Mouse (Mus musculus) neutrophil, adult 5-6 weeks (primary cell): Measurements from ENCODE around the gene Syne1. TPM values are rescaled to one million over a fixed set of nuclear protein-coding genes. Genes with fewer than 3 reads are reported as not detected.

Source experiments
- ATAC-seq: fragments of 151-379, 151-347 bp; 2 replicates; pipeline ENCODE4 v1.8.0; 2017; ENCODE audit warnings: mild to moderate bottlenecking, moderate TSS enrichment; ENCODE audit not compliant: insufficient number of reproducible peaks, poor library complexity, low FRiP score, severe bottlenecking; ENCODE audit errors: extremely low read depth
- total RNA-seq: library from RNA; stranded (forward); fragments of 200-1000 nt; gene quantifications from 2 replicates; pipeline ENCODE4 v1.2.3, GENCODE M21; 2017

Gene Syne1
- total RNA-seq, 1 experiment from 2014 or later = 71.5 TPM

DNA sequence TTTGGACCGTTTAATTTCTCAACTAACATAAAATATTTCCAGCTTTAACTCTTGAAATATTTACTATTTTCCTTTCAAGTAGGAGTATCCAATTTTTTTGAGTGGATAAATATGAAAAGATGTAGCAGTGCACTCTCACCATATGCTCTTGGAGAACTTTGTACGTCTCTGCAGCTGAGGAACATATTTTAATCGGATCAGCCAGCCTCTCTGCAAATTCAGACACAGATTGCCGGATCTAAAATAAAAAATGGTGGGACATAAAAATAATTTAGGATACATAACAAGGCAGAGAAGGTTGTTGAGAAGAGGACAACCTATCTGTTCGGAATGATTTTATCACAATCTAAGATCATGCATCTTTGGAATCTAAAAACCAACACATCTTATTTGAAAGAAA, 218.5 kb downstream of the Syne1 start:
- ATAC-seq = no peak

DNA sequence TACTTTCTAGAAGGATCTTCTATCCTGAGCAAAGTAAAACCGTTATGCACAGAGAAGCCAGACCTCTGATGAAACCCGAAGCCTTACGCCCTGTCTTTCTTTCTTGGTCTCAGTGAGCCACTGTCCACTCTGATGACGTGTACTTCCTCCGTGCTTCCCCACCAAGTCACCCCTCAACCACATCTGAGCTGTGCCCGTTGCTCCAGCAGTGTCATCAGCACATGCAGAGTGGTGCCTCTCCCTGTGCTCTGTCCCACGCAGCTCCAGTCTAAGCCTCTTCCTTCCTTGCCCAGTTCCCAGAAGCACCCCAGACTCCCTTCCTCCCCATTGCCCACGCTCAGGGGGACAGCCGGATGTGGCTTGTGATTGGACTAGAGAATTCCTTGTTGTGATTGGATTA, 224.6 kb downstream of the Syne1 start:
- ATAC-seq = no peak

DNA sequence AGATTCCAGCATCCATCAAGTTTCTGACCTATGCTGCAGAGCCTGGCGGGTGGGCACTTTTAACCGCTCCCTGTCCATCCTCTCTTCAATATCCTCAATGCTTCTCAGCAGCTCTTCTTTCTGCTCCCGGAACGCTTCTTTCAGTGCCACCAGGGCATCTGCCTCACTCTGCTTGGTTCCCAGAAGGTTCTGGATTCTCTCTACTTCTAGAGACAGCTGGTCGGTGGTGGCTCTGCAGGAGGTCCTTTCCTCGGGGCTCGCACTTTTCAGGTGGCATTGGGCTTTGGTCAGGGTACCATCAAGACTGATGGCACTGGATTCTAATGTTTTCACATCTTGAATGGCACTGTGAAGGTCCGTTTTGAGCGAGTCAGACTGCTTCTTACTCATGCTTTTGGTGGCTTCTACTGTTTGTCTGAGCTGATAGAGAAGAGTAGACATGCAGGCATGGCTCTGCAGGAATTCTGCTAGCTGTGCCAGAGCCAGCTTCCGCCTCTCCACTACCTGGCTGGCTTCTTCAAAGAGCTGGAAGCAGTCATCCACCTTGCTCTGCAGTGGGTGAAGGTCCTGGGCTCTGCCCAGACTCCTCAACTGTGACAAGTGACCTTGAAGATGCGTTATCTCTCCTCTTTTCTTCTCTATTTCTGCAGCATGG, 227.4 kb downstream of the Syne1 start:
- no peak for ATAC-seq

DNA sequence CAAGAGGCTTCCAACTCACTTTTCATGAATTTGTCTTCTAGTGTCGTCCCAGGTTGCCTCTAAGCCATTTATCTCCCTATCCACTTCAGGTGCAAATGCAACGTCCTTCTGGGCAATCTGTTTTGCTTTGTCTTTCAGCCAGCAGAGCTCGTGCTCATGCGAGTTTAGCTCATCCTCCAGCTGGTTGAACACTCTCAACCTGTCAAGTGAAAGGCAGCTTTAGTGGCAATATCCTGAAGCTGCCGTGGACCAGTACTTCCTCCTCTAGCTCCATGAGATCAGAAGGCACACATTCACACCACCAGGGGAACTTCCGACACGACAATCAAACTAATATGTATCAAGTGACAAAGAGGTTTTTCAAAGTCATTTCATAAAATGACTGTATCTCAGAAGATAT, 228.7 kb downstream of the Syne1 start:
- no peak for ATAC-seq

DNA sequence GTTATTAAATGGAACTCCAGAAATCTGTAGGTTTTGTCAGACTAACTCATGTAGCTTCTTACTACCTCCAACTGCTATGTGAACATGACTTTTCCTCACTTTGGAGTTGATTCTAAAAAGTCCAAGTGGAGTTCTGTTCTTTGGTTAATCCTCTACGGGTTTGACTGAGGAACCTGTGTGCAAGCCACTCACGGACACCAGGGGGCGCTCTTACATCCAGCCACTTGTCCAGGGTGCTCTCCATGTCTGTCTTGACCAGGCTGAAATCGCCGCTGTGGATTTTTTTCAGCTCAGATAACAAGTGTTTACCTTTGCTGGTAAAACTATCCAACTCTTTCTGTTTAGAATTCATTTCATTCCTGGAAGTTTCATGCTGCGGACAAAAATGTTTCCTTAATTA, 233.7 kb downstream of the Syne1 start:
- ATAC-seq = no peak

DNA sequence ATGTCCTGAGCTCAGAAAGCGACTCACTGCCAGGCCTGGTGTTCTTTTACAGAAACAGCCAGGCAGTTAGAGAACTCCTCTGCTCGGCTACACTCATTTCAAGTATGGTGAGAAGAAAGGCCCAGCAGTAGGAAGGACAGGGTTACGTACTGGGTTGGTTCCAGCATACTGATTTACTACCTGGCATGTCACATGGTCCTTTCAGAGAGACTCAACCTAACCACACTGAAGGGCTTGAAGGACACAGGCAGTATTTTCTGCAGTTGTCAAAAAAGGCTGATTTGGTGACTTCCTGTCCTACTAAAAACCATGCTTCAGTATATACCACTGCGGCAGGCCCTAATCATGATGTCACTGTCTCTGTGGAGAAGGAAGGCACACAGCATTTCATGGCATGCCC, 238.8 kb downstream of the Syne1 start:
- ATAC-seq = no peak

DNA sequence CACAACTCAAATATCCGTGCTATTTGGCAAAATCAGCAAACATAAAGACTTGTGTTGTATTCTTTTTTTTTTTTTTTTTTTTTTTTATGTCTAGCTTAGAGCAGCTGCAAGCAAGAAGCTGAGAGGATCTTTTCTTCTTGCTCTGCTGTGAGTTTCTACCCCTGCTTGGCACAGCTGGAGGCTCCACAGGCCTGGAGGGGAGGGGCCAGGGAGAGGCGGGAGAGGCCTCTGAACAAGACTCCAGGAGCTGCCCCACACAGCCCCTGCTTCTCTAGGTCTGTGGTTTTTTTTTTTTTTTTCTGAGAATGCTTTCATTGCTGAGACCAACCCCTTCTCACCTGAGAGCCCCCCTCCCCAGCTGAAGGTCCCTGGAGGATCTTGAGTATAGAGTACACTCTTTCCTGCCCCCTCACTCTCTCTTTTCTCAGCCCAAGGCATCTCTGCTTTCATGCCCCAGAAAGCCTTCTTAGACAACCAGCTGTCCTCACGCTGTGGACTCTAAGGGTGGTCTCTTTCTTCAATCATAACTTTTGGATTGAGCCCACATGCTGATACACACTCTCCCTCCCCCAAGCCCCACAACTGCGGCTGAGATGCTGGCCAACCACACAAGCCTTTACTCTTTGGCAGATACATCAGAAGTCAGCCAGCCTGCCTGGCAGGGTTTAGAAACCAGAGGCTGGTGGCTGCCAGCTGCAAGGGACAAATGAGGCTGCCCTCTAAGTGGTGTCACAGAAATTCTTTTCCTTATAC, 241.1 kb downstream of the Syne1 start:
- ATAC-seq = no peak

DNA sequence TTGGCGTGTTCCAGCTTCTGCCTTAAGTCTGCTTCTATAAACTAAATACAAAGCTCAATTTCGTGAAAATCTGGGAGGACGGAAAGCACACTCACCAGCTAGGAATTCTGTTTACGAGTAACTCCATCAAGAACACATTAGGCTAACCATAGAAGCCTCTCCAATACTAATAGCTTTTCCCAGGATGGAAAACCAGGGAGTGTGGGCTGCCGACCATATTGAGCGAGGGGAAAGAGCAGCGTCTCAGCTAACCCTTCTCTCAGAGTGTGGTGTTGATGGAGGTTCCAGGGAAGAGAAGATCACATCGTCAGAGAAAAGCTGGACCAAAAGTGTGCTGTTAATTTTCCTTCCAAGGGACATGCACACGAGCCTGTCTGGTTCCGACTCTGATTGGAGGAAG, 241.9 kb downstream of the Syne1 start:
- ATAC-seq = no peak

DNA sequence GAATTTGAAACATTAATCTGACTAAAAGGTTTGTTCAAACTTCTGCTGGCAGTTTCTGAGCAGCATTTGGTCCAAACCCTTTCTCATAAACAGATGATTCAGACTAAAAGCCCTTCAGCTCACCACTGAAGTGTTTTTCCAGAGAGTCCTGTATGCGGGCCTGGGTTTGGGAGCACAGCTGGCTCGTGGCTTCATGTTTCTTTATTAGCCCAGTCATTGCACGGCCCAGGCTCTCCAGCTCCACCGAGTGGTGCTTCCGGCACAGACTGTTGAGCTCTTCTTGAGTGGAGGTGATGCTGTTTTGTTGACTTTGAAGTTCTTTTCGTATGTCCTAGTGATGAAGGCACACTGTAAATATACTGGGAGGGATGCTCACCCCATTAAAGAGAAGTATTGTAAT, 245.7 kb downstream of the Syne1 start:
- ATAC-seq = no peak

DNA sequence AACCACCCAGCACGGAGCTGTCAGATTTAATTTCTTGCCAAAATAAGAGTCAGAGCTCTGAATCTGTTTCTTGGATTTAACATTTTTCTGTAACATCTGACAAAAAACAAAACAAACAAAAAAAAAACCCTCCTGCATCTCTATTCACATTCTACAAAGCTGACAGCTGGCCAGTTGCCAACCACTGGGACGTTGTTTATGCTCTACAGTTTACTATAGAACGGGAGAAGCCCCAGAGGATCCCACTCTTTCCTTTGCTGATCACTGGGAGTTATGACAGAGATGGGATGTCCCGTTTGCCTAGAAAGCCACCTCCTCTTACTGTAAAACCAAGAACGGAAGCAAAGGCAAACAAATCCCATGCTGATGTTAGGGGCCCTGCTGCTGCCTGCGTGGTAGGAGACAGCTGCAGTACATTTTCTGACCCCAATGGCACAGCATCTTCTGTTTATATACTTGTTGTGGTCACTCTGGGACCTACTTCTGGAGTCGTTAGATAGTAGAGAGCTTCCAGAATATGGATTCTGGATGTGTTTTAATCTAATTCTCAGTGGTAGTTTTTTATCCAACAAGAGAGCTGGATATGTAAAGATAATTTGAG, 255.9 kb downstream of the Syne1 start:
- no peak for ATAC-seq

DNA sequence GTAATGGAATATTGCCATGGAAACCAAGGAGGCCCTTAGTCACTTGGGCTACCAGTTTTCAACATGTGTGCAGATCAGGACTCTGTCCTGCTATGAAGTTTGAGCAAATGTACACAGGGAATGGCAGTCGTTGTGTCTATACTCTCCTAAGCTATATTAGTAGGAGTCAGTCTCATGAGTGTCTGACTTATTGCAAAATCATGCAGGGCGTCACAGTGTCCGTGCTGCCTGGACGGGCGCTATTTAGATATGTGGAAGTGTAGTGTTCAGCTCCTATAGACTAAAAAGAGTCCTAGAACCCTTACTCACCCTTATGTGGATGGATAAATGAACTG, 261.7 kb downstream of the Syne1 start:
- no peak for ATAC-seq

DNA sequence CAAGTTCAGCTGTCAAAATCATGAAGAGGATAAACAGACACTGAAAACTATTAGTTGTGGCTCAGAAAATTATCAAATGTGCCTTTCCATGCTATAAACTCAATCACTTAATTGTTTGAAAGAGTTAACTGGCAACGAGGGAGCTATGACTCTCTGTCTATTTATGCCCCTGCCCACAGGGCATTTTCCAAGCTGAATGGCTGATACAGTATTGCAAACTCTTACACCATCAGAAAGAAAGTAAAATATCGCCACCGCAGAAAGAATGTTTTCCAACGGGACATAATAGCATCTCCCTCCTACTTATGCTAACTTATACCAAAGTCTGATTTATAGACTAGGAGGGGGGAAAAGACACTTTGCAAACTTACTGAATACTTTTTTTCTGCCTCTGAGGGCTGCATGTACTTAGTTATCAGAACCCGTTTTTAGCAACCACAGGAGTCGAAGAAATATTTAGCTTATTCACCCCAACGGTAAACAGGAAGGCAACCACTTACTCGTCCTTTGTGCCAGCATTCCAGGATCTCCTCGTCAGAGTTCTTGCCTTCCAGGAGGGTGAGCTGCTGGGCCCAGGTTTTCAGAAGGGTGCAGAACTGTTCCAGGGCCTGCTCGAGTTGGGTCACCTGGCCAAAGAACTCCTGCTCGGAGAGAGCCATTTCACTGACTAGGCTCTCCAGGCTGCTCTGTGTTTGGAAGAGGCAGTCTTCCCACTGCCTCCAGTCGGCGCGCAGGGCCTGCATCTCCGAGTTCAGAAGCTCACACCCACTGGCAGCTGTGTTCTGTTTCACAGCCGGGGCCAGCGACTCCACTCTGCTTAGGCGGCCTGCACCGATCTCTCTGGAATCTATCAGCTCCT, 262.3 kb downstream of the Syne1 start:
- ATAC-seq = no peak

DNA sequence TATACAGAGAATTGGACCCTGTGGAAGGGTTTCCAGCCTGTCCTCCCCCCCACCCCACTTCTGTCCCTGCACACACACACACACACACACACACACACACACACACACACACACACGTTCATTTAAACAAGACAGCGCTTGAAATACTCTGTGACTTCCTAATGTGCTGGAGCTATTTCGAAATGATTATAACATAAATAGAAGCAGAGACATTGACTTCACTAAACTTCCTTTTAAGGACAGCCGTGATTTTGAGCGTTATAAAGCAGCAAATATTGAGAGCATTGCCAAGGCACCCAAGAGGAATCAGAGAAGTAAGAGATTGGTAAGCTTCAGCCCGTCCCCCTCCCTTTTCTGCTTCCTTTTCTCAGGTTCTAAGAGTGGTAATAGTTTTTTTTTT, 263.0 kb downstream of the Syne1 start:
- no peak for ATAC-seq

DNA sequence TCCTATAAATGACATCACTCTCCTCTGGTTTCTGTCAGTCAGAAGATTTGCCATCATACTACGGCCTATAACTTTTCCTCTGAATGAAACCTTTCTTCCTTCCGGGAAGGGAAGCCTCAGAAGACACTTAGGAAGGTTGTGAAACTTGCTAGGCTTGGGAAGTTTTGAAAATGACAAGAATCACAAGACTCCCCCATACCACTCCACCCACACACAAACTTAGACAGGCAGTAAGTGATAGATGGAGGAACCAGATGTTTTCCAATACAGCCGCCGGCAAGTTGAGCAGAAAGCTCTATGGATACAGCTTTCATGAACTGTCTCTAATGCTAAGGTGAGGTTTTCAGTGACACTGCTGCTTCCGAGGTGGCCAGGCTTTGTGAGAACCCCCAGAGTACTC, 275.5 kb downstream of the Syne1 start:
- ATAC-seq = no peak

DNA sequence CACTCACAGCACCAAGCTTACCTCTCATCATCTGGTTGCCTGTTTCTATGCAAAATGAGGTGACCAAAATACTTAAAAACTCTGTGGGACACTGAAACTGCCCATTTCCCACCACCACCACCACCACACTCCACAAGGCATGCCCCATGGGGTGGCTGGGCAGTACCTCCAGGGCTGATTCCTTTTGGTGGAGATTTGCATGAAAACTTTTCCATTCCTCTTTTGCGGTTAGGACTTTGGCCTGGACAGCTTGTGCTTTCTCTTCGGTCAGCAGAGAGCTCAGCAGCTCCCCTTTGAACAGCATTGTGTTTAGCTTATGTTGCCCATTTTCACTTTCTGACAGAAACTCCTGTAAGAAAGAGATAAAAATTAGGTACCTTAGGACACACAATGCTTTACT, 280.6 kb downstream of the Syne1 start:
- ATAC-seq = no peak

DNA sequence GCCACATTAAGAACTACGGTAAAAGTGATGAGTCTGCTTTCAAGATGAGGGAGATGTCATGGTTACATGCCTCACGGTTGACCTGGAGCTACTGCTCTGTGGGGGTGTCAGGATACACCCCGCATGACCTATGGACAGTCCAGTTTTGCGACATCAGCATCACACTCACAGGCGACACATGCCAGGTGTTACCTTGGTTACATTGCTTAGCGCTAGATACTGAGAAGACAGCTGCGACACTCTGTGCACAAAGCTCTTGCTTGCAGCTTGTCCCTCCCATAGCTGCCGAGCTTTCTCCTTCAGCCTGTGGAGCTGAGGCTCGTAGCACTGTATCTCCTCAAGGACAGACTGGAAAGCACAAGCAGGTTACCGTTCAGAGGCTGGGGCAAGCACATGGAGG, 286.9 kb downstream of the Syne1 start:
- no peak for ATAC-seq

DNA sequence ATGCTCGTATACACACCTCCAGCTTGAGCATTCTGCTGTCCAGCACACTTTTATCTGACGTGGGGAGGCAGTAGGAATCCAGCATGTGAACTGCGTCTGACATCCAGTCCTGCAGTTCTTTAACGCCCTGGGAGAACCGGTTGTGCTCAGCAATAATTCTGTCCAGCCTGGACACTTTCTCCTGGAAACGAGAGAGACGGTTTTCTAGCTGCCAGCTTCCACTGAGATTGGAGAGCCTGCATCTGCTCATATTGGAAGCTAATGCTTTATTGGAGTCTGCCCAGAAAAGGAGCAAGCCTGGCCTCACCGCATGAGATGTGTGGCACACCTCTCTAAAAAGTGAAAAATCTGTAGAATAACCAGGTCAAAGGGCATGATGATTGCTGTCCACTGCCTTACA, 288.6 kb downstream of the Syne1 start:
- ATAC-seq = no peak

DNA sequence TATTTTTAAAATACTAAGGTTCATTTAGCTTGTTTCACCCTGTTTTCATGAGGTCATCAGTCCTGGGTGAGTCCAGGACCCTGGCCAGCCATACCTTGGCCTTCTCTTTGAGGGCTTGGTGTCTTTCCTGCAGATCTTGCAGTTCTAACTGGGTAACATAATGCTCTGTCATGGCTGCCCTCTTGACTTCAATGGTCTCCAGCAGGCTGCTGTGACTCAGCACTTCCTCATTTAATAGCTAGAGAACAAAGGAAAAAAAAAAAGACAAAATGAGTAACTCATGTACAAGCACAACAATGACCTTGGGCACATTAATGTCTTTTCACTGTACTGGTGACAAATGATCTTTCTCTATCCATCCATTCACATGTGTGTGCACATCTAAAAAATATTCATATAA, 294.6 kb downstream of the Syne1 start:
- ATAC-seq = no peak

DNA sequence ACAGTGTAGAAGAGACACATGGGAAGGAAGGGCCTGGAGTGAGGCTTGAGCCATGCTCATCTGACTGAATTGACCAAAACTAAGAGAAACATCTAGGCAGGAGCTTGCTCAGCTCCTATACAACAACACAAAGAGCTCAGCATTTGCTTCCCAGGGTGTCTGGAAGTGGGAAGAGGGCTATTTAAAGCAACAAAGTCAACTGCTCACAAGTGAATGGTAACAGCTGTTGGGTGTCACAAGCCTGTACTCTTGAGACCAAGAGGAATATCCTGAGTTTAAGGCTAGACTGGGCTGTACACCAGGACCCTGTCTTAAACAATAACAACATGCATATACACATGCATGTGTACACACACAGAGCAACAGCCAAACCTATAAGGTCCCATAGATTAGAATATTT, 297.5 kb downstream of the Syne1 start:
- ATAC-seq = no peak

DNA sequence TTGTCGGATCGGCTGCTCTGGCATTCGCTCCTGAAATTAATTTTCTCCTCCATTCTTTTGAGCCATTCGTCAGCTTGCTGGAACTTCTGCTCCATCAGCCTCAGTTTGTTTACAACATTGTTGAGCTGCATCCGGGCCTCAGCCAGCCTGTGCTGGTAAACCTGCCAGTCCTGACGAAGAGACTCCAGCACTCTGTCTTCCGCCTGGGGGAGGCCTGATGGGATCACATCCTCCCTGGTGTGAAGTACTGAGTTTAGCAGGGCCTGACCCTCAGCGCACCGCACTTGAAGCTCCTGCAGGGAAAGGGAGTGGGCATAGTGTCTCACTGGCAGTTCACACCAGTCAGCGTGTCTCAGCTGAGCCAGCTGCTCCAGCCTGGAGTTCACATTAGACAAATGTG, 300.6 kb downstream of the Syne1 start:
- no peak for ATAC-seq
